Mouse (Mus musculus): ENCODE data around the gene Celsr1.

GRCm38 (mm10) chr15:86061221-86061620, 27.6 kb upstream of the Celsr1 start:
- TF ChIP-seq EP300 (IDR thresholded peaks at IDR 0.05; ENCODE audit: insufficient read depth, low read depth, low read length), result no peak
- TF ChIP-seq CTCF (IDR thresholded peaks at IDR 0.05), result no peak
- TF ChIP-seq POLR2A (IDR thresholded peaks at IDR 0.05; ENCODE audit: insufficient read depth, low read depth, low read length), result no peak

Data from heart, adult 2 months (tissue).